14 mouse cellular contexts compared by ENCODE assay signal in genomic region chr14:120235610-120236009, GRCm38 (mm10).
"Had no signal": no experiment of that assay in that cellular context is flagged by ENCODE, and none has a peak within 500 bp of the region (broad histone marks: within the 10 kb centered on the region; RNA-seq: fewer than 3 reads in every experiment).

No protein-coding gene starts in this region.

- H3K9me3 ChIP-seq: limb, embryonic 13.5 days; lung, embryonic 15.5 days; midbrain, embryonic 10.5 days; neural tube, embryonic 13.5 days; stomach, embryonic 15.5 days had no signal

- H3K36me3 ChIP-seq: limb, embryonic 13.5 days; lung, embryonic 15.5 days; midbrain, embryonic 10.5 days; neural tube, embryonic 13.5 days; stomach, embryonic 15.5 days had no signal

- H3K9ac ChIP-seq: limb, embryonic 13.5 days; liver, embryonic 14.5 days; lung, embryonic 15.5 days; neural tube, embryonic 13.5 days; stomach, embryonic 15.5 days had no signal

- H3K4me2 ChIP-seq: limb, embryonic 13.5 days; lung, embryonic 15.5 days; neural tube, embryonic 13.5 days; stomach, embryonic 15.5 days had no signal

- DNase-seq: kidney, adult 11 months; kidney, postnatal 10 days; kidney, postnatal 4 days; left cerebral cortex, postnatal 4 days; right cerebral cortex, postnatal 14 days; thymus, postnatal 36 days had no signal

- H3K4me3 ChIP-seq: layer of hippocampus, adult 2 months; limb, embryonic 13.5 days; lung, embryonic 15.5 days; midbrain, embryonic 10.5 days; neural tube, embryonic 13.5 days; stomach, embryonic 15.5 days had no signal

- H3K27me3 ChIP-seq: limb, embryonic 13.5 days; lung, embryonic 15.5 days; neural tube, embryonic 13.5 days; stomach, embryonic 15.5 days had no signal

- ATAC-seq: midbrain, embryonic 16.5 days had no signal

- H3K4me1 ChIP-seq: midbrain, embryonic 10.5 days; stomach, embryonic 15.5 days had no signal

- H3K27ac ChIP-seq: layer of hippocampus, adult 2 months; limb, embryonic 13.5 days; liver, embryonic 14.5 days; lung, embryonic 15.5 days; midbrain, embryonic 10.5 days; neural tube, embryonic 13.5 days; stomach, embryonic 15.5 days had no signal
